Mouse (Mus musculus): ENCODE results near the gene Egln2. TPM values are rescaled to one million over a fixed set of nuclear protein-coding genes. Genes with fewer than 3 reads are reported as not detected.

Gene Egln2
- polyA plus RNA-seq (2012; rRNA removed), result 96.1 and 102 TPM in 2 replicates

DNA sequence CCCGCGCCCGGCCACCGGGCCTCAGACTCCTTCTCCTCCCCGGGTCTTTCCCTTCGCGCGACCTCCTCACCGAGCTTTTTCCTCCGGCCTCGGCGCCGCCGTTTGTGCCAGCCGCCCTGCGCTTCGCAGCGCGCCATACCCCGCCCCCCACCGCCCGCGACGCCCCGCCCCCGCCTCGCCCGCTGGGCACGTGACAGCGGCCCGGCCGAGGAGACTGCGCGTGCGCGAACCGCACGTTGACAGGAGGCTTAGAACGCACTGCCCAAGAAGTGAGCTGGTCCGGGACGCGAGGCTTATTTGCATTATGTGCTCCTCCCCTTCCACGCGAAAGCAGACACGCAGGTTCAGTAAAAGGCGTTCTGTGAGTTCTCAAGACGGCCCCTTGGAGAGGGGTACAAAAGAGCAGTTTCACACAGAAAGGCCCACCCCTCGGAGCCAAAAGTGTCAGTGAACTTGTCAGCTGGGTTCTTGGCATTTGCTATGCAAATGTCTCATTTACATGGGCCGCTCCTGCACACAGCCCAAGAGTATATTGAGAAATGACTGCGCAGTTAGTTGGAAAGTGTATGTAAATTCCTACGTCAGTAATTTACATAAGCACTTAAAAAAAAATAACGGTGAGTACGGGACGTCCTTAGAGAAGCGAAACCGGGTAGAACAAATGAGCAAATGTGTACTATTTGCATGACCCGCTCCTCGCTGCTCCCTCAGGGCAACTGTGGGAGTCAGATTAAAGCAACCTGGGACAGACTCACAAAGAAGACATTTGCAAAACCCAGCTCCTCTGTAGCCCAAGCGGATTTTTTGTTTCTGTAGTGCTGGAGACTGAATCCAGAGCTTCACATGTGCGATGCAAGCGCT is at the start of gene Egln2:
Gene Egln2, minus strand, starts transcription at position 189 of the 861 bp plus-strand sequence.
- peak; percentile 93 to 96 for DNase-seq (ENCODE audit: extremely low spot score in 1 of 2, low spot score in 1 of 2)

DNA sequence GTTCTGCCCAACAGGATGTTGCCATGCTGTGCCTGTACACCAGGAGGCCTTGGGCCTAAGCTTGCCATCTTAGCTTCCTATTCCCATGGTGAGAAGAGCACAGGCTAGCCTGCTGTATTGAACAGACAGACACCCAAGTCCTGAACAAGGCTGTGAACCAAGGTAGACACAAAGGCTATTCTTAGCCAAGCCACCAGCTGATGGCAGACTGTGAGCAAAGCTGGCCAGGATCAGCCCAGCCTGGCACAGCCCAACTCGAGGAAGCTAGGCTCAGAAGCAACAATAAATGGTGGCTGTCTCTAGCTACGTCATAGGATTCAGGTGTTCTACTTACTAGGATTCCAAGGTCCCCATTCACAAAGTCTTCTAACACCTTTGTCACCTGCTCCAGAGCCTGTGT is 46.0 kb upstream of the Egln2 start:
- DNase-seq (ENCODE audit: extremely low spot score in 1 of 2, low spot score in 1 of 2), result no peak

- DNase-seq (ENCODE audit: extremely low spot score in 1 of 2, low spot score in 1 of 2), result no peak
These were observed 37.3 kb upstream of the Egln2 start for GRCm38 (mm10) chr7:27203730-27204449.

DNA sequence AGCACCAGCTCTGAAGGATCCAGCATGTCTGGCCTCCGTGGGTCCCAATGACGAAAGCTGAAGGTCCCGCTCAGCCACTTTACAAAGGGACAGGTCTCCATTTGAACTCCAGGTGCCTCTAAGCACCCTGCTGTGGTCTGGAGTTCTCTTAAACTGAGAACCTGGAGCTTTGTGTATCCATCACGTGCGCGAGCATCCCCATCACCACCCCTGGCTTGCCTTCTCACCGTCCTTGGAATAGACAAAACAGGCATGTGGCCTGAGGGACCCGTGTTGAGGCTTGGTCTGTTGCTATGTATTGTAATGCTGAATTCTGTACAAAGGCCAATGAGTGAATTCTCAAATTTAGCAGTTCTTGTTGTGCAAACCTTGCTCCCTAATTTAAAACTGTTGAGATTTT is 32.2 kb upstream of the Egln2 start:
- DNase-seq (ENCODE audit: extremely low spot score in 1 of 2, low spot score in 1 of 2), result no peak

GRCm38 (mm10) chr7:27198355-27198754 is 31.8 kb upstream of the Egln2 start:
- DNase-seq (ENCODE audit: extremely low spot score in 1 of 2, low spot score in 1 of 2), result no peak

DNA sequence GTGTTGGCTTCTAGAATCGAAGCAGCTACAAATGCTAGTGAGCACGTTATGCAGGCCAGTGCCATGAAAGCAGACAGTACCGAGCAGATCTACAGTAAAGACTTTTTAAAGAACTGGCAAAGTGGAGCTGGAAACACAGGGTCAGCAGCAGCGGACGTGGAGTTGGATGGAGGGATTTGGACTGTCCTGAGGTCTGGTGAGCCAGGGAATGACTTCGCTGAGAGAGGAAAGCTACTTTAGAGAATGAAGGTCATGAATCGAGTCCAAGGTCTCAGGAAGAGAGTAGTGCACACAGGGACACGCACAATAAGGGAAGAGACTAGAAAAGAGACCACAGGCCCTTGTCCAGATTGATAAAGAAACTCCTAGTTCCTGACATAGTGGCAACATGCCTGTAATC is 31.0 kb upstream of the Egln2 start:
- DNase-seq (ENCODE audit: extremely low spot score in 1 of 2, low spot score in 1 of 2), result no peak

GRCm38 (mm10) chr7:27197136-27197535 is 30.5 kb upstream of the Egln2 start:
- DNase-seq (ENCODE audit: extremely low spot score in 1 of 2, low spot score in 1 of 2), result no peak

GRCm38 (mm10) chr7:27195681-27196611 is 29.3 kb upstream of the Egln2 start, which contains the start of the genes BC024978 and Snrpa:
Gene BC024978 (plus strand): TSS chr7:27195781.
Gene Snrpa (minus strand): TSS chr7:27196271.
- DNase-seq (ENCODE audit: extremely low spot score in 1 of 2, low spot score in 1 of 2), result peak; percentile 98 to 100

GRCm38 (mm10) chr7:27193731-27194130 is 27.1 kb upstream of the Egln2 start:
- no peak for DNase-seq (ENCODE audit: extremely low spot score in 1 of 2, low spot score in 1 of 2)

- no peak for DNase-seq (ENCODE audit: extremely low spot score in 1 of 2, low spot score in 1 of 2)
These were observed 25.8 kb upstream of the Egln2 start for GRCm38 (mm10) chr7:27192434-27192833.

- DNase-seq (ENCODE audit: extremely low spot score in 1 of 2, low spot score in 1 of 2), result no peak
These were observed 22.8 kb upstream of the Egln2 start for GRCm38 (mm10) chr7:27189271-27189931.

DNA sequence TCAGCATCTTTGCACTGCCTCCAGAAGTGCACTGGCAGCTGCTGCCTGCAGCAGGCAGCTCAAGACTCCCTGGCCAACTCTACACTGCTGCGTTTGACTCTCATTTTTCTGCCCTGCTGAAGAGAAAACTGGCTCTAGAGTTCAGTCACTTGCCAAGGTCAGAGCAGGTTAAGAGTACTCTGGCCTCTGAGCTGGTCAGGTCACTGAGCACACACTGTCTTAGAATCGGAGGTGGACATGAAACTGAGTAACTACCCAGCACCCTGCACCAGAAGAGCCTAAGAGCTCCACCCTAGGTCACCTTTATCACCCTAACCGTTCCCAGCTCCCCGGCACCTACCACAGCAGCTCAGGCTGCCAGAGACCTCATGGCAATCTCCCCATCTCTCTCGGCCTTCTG is 19.4 kb upstream of the Egln2 start:
- DNase-seq (ENCODE audit: extremely low spot score in 1 of 2, low spot score in 1 of 2), result no peak

DNA sequence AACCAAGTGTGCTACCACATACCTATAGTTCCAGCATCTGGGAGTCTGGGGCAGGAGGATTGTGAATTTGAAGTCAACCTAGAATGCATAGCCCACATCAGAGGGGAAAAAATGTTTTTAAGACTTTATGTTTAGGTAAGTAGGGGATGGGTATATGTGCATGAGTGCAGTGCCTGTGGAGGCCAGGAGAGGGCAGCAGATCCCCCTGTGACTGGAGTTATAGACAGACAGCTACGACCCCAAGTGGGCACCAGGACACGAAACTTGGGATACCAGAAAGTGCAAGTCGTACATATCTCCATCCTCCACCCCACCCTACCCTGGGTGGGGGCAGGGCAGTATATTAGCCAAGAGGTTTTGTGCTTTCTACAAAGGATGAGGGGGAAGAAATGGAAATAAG is 18.4 kb upstream of the Egln2 start:
- DNase-seq (ENCODE audit: extremely low spot score in 1 of 2, low spot score in 1 of 2), result no peak

- no peak for DNase-seq (ENCODE audit: extremely low spot score in 1 of 2, low spot score in 1 of 2)
These were observed 15.9 kb upstream of the Egln2 start for GRCm38 (mm10) chr7:27182498-27182897.

DNA sequence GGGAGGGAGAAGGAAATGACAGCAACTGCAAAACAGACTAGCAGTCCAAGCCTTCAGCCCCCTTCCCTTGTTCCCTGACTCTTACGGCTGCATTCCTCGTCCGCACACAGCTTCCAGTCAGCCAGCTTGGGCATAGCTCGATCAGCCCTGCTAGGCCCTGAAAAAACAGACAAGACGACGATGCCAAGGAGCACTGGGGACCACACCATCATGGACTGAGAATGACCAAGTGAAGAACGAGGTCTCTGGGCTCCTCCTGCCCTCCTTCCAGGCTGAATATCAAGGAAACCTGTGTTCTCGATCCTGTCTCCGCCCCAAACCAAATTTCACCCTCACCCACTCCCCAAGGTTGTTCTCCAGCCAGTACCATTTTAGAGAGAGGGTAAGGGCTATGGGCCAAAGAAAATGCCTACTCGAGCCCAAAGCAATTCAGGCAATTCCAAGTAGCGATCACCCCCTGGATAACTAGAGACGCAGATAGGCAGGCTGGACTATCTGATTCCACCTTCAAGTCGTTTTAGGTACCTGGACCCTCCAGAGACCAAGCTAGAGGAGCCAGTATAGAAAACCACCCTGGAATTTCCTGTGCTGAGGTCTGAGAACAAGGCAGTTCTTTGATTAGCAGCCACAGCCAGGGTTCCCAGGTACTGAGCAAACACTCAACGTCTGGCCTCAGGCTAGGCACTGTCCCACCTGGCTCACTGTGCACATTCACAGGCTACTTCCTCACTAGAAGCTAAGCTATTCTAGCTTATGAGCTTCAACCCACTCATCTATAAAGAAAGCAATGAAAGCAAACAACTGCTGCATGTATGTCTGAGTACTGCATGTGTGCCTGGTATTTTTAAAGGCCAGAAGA is 14.5 kb upstream of the Egln2 start, which contains the start of the genes Gm21983 and Mia:
Gene Gm21983, minus strand, starts transcription at position 250 of the 859 bp plus-strand sequence.
Gene Mia, minus strand, starts transcription at position 321 of the 859 bp plus-strand sequence.
- no peak for DNase-seq (ENCODE audit: extremely low spot score in 1 of 2, low spot score in 1 of 2)

DNA sequence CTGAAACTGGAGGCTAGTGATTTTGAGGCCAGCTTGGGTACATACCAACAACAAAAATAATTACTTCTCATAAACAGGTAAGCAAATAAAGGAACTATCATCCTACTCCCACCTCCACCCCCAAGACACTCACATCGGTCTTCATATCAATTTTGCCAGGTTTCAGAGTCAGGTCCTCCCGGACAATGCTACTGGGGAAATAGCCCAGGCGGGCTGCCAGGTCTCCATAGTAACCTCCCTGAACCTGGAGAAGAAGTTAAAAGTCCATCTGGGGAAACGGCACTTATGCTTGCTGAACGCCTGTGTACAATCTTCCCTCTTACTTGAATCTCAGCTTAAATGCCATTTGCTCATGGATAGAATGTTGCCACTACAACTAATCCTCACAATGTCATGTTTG is 13.4 kb upstream of the Egln2 start:
- DNase-seq (ENCODE audit: extremely low spot score in 1 of 2, low spot score in 1 of 2), result no peak

- DNase-seq (ENCODE audit: extremely low spot score in 1 of 2, low spot score in 1 of 2), result no peak
These were observed 12.8 kb upstream of the Egln2 start for GRCm38 (mm10) chr7:27179217-27179918.

Data from frontal cortex, adult 2 months (tissue).